Mouse (Mus musculus) 416B (cell line): ENCODE data around the gene 9830107B12Rik.
A peak's percentile ranks its signal among the peaks of the same experiment; 100 is the strongest.

Source experiments
- DNase-seq: peaks from one replicate; pipeline ENCODE4 v3.0.0; 2011; ENCODE audit warnings: low read depth

The 9830107B12Rik gene

GRCm38 (mm10) chr17:48094820-48095680 lies 51.0 kb downstream of the 9830107B12Rik start:
- DNase-seq, result no peak

- peak; percentile 9 for DNase-seq
Measured at GRCm38 (mm10) chr17:48093286-48093817, 52.7 kb downstream of the 9830107B12Rik start.

GRCm38 (mm10) chr17:48090305-48090704 lies 55.8 kb downstream of the 9830107B12Rik start:
- DNase-seq, result no peak

- DNase-seq, result no peak
Measured at GRCm38 (mm10) chr17:48089446-48089845, 56.6 kb downstream of the 9830107B12Rik start.

GRCm38 (mm10) chr17:48089019-48089418 lies 57.0 kb downstream of the 9830107B12Rik start, which contains the start of gene 1700067P10Rik:
Gene 1700067P10Rik (plus strand): TSS chr17:48089319.
- no peak for DNase-seq

- no peak for DNase-seq
Measured at GRCm38 (mm10) chr17:48080626-48081025, 65.4 kb downstream of the 9830107B12Rik start.
